Mouse (Mus musculus) layer of hippocampus, postnatal 25 days (tissue): Measurements from ENCODE around the gene Cd34. TPM values are rescaled to one million over a fixed set of nuclear protein-coding genes. Genes with fewer than 3 reads are reported as not detected.

Experiments
- DNase-seq, 2 experiments: peaks; one replicate each; pipeline ENCODE4 v3.0.0; 2022; ENCODE audit warnings: mixed read lengths in 2 of 2, low spot score in 1 of 2; ENCODE audit errors: extremely low spot score in 1 of 2
- total RNA-seq, 2 experiments: library from RNA; stranded (reverse); gene quantifications; 2 replicates each; pipeline ENCODE4 v1.2.3; 2021

Gene Cd34
- total RNA-seq, 2 experiments from 2014 or later, result 29.8 to 35.4 TPM

- no peak for DNase-seq
Measured at GRCm38 (mm10) chr1:194962712-194963111, 24.1 kb downstream of the Cd34 start.

- no peak for DNase-seq
Measured at GRCm38 (mm10) chr1:194971980-194972379, 33.4 kb downstream of the Cd34 start.

- peak; percentile 94 to 95 for DNase-seq
Measured at GRCm38 (mm10) chr1:194976164-194976516, 37.5 kb downstream of the Cd34 start.

- peak; percentile 63 to 66 for DNase-seq
Measured at GRCm38 (mm10) chr1:194976517-194977370, 38.1 kb downstream of the Cd34 start.

- DNase-seq, result peak; percentile 32
Measured at GRCm38 (mm10) chr1:194977371-194977761, 38.7 kb downstream of the Cd34 start.

GRCm38 (mm10) chr1:194977946-194978720, 39.5 kb downstream of the Cd34 start:
- peak; percentile 16 to 36 for DNase-seq

GRCm38 (mm10) chr1:194980826-194981435, 42.3 kb downstream of the Cd34 start:
- no peak for DNase-seq

- no peak for DNase-seq
Measured at GRCm38 (mm10) chr1:194982931-194983690, 44.5 kb downstream of the Cd34 start.

- no peak for DNase-seq
Measured at GRCm38 (mm10) chr1:194984914-194985313, 46.3 kb downstream of the Cd34 start.

GRCm38 (mm10) chr1:194985442-194986210, 47.0 kb downstream of the Cd34 start:
- DNase-seq, result no peak

GRCm38 (mm10) chr1:194989024-194989423, 50.4 kb downstream of the Cd34 start:
- DNase-seq, result no peak

GRCm38 (mm10) chr1:194990976-194991375, 52.4 kb downstream of the Cd34 start:
- DNase-seq, result no peak

- DNase-seq, result no peak
Measured at GRCm38 (mm10) chr1:194991654-194992053, 53.0 kb downstream of the Cd34 start.

- DNase-seq, result no peak
Measured at GRCm38 (mm10) chr1:194992589-194993317, 54.1 kb downstream of the Cd34 start.

GRCm38 (mm10) chr1:194993409-194993988, 54.9 kb downstream of the Cd34 start:
- DNase-seq, result no peak

GRCm38 (mm10) chr1:194994262-194994661, 55.6 kb downstream of the Cd34 start:
- DNase-seq, result no peak

- DNase-seq, result no peak
Measured at GRCm38 (mm10) chr1:194995196-194995595, 56.6 kb downstream of the Cd34 start.

- DNase-seq, result no peak
Measured at GRCm38 (mm10) chr1:194998396-194998795, 59.8 kb downstream of the Cd34 start.

- no peak for DNase-seq
Measured at GRCm38 (mm10) chr1:195003328-195003727, 64.7 kb downstream of the Cd34 start.
